Mouse (Mus musculus) layer of hippocampus, adult 2 months (tissue): ENCODE measurements at regions not wholly inside any gene's neighbourhood (a gene's known extent, or its start where the extent isn't known, plus 50 kb on each side); places are given as distances from the start of the nearest gene placed in this dataset.
A peak's percentile ranks its signal among the peaks of the same experiment; 100 is the strongest.

Source experiments
- DNase-seq, 2 experiments: peaks; one replicate each; pipeline ENCODE4 v3.0.0; 2022; ENCODE audit warnings: low spot score in 2 of 2
- H3K27ac ChIP-seq: fragments of 200-600 bp; 2 replicates; pipeline ENCODE4 v1.8.1; 2022
- H3K4me3 ChIP-seq: fragments of 200-600 bp; 2 replicates; pipeline ENCODE4 v1.8.1; 2022; ENCODE audit warnings: mild to moderate bottlenecking
- CTCF ChIP-seq: fragments of 200-600 bp; conservative IDR thresholded peaks from 2 replicates; pipeline ENCODE4 v1.8.1; 2022; ENCODE audit warnings: antibody characterized with exemption, mild to moderate bottlenecking, moderate library complexity

GRCm38 (mm10) chr13:44383322-44383721 lies 346.0 kb upstream of the Jarid2 start:
- H3K4me3 ChIP-seq: no peak overlapping the region
- DNase-seq: peak in 1 of 2 experiments; percentile 24
- H3K27ac ChIP-seq: no peak overlapping the region
- TF ChIP-seq CTCF: no peak

GRCm38 (mm10) chr13:44386767-44387166 lies 342.5 kb upstream of the Jarid2 start:
- H3K27ac ChIP-seq: no peak overlapping the region
- no peak for TF ChIP-seq CTCF
- DNase-seq: no peak
- no peak overlapping the region for H3K4me3 ChIP-seq

- Histone ChIP-seq H3K4me3 (no peak overlapping the region), H3K27ac (no peak overlapping the region)
- DNase-seq: no peak
- no peak for TF ChIP-seq CTCF
Observed at GRCm38 (mm10) chr13:44389696-44390095, 339.6 kb upstream of the Jarid2 start.

GRCm38 (mm10) chr13:44390666-44391390 lies 338.4 kb upstream of the Jarid2 start:
- no peak overlapping the region for H3K4me3 ChIP-seq
- no peak overlapping the region for H3K27ac ChIP-seq
- no peak for DNase-seq
- no peak for TF ChIP-seq CTCF

DNA sequence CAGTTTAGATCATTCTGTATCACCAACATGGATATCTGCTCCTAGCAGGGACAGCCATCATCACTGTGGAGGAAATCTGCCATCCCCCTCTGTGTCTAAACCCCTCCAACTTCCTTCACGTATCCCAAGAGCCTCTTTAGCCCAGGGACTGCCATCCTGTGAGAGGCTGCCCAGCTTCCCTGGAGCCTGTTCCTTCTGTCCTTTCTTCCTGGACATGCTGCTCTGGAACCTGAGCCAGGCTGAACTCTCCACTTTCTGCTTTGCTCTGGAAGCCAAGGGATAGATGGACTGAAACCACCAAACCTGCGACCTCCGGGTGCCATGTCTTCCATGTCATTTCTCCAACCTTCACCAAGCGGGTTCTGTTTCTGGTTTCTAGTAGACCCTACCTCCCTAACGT lies 335.3 kb upstream of the Jarid2 start:
- Histone ChIP-seq H3K4me3 (no peak overlapping the region), H3K27ac (no peak overlapping the region)
- TF ChIP-seq CTCF: no peak
- DNase-seq: no peak

GRCm38 (mm10) chr13:44398613-44399369 lies 330.5 kb upstream of the Jarid2 start:
- Histone ChIP-seq H3K27ac (no peak overlapping the region), H3K4me3 (no peak overlapping the region)
- peak in 1 of 2 experiments; percentile 21 for DNase-seq
- no peak for TF ChIP-seq CTCF

DNA sequence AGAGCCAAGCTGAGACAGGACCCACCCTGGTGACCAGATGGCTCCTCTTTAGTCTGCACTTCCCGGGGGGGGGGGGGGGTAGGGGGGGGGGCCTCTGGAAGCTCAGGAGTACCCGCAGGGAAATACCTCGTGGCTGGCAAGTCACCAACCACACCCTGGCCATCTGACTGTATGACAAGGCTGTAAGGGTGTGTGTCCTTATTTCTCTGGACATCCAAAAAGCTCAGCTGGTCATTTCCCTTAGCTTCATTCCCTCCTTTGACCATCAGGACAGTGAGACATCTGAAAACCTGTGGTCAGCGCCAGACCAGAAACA lies 329.9 kb upstream of the Jarid2 start:
- no peak for TF ChIP-seq CTCF
- Histone ChIP-seq H3K4me3 (no peak overlapping the region), H3K27ac (no peak overlapping the region)
- DNase-seq: no peak

GRCm38 (mm10) chr13:44399831-44400321 lies 329.4 kb upstream of the Jarid2 start:
- Histone ChIP-seq H3K27ac (no peak overlapping the region), H3K4me3 (no peak overlapping the region)
- no peak for TF ChIP-seq CTCF
- DNase-seq: no peak

DNA sequence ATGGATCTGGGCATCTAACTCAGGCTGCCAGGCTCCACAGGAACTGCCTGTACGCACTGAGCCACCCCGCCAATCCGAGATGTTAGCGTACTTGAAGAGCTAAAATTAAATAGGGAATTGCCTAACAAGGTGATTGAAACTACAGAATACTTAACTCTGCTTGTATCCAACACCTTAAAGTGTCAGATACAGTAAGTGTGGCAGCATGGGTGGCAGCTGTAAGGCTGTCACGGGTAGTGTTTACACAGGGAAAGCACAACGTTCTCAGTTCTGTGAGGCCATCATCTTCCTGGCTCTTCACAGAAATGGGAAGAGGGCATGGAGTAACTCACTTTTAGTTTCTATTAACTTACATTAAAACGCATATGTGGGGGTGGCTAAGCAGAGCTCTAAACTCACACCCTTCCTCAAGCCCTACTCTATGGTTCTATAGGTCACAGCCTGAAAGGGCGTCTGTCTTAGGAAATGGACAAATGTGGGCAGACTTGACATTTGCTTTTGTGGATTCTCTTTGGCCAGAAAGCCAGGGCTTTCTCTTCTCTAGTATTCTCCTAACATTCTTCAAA lies 325.2 kb upstream of the Jarid2 start:
- Histone ChIP-seq H3K4me3 (no peak overlapping the region), H3K27ac (no peak overlapping the region)
- TF ChIP-seq CTCF: no peak
- no peak for DNase-seq

DNA sequence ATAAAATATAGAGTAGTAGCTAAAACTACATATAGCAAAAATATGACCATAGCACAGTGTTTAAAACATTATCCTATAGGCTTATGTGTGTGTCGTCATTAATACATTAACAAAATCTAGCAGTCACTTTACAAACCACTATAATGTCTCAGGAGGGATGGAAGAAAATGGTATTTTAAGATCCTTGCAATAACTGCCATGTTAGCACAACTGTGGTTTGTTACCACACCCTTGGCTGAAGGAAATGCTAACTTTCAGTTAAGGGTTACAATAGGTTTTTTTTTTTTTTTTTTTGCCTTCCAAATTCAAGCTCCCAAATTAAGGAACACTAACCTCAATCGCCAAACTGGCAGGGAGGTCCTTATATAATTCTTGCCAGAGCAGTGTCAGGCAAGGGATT lies 322.0 kb upstream of the Jarid2 start:
- no peak for DNase-seq
- Histone ChIP-seq H3K27ac (no peak overlapping the region), H3K4me3 (no peak overlapping the region)
- no peak for TF ChIP-seq CTCF

DNA sequence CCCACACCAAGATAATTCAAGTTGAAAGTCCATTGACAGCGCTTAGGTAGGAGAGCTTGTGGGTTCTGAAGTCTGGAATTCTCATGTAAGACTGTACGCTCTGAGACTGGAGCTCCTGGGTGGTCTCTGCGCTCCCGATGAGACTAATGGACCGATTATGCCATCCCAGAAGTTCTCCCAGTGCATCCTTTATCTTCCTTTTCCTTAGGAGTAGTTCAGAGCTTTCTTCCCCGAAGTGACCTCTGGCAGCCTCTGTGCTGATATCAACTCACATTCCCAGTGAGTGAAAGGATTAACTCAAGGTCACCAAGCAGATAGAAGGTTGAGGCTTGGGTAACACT lies 320.7 kb upstream of the Jarid2 start:
- no peak overlapping the region for H3K4me3 ChIP-seq
- H3K27ac ChIP-seq: no peak overlapping the region
- no peak for DNase-seq
- TF ChIP-seq CTCF: no peak

DNA sequence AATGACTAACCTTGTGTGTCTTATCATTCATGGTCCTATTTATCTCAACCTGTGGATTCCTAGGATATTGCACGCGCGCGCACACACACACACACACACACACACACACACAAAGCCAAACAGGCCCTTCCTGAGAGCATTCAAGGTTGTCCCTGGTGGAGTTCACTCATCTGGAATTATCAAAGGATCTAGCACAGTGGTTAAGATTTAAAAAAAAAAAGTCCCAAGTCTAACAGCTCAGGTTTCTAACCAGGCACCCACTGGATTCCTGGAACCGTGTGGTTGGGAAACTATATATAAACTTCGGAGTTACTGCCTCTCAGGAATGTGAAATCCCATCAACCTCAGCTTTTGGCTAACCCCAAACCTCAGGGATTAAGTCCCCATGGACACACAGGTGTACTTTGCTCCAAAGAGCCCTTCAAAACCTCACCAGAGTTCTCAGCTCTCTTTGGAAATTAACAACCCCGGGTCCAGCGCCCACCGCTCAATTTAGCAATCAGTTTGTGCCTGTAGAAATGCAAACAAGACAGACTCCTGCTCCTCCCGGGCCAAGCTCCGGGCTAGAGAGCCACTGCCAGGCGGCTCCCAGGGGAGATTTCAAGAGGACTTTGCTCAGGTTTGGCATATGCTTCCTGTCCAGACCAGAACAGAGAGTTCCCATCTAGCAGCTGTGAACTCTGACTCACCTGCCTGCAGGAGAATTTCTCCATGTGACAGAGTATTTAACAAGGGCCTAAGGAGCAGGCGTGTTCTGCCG lies 320.1 kb upstream of the Jarid2 start:
- Histone ChIP-seq H3K4me3 (no peak overlapping the region), H3K27ac (no peak overlapping the region)
- no peak for TF ChIP-seq CTCF
- no peak for DNase-seq

- no peak for DNase-seq
- Histone ChIP-seq H3K4me3 (no peak overlapping the region), H3K27ac (no peak overlapping the region)
- no peak for TF ChIP-seq CTCF
Observed at GRCm38 (mm10) chr13:44409720-44410047, 319.6 kb upstream of the Jarid2 start.
